In the genomic region with DNA sequence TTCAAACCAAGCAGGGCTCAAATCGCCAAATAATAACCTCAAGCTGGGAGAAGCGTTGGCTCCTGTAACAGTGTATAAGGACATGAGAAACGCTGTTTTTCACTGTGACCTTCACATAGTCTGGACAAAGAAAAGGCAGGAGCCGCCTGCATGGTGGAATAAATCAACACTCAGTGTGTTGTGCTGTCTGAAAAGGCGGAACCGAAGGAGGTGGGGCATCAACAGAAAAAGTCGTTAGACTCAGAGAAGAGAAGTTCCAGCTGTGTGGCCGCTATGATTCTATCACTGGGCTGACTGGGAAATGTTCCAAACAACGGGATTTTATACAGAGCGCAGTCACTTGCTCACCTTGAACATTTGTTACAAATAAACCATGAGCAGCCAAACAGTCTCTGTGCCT, we compare ENCODE assay signal across 8 mouse cellular contexts.
DNase-seq lines count a peak whose midpoint lies in the region; ATAC-seq and TF ChIP-seq lines count a peak whose summit lies in the region.

No protein-coding gene starts in this region.

- H3K36me3 ChIP-seq in lung, postnatal 0 days (ENCODE audit: insufficient read depth, low read length) = no peaks in the 10 kb centered on the region
- no peaks in the 10 kb centered on the region for H3K36me3 ChIP-seq in hindbrain, embryonic 13.5 days
- H3K36me3 ChIP-seq in heart, embryonic 11.5 days (ENCODE audit: control insufficient read depth, insufficient read depth, low read length) = no peaks in the 10 kb centered on the region

- no peak for TF ChIP-seq CTCF in lung, postnatal 0 days (IDR thresholded peaks at IDR 0.05)
- no peak for TF ChIP-seq CTCF in gastrocnemius, adult 2 months (IDR thresholded peaks at IDR 0.05)

- H3K4me1 ChIP-seq in lung, postnatal 0 days (ENCODE audit: insufficient read depth, low read depth, low read length) = no peaks in the 10 kb centered on the region
- peaks cover 5% of the 10 kb centered on the region; the same call in 1 of the 2 replicates for H3K4me1 ChIP-seq in hindbrain, embryonic 13.5 days (replicated peaks)
- no peaks in the 10 kb centered on the region for H3K4me1 ChIP-seq in heart, embryonic 11.5 days (ENCODE audit: control insufficient read depth, insufficient read depth, low read length)

- no peak for ATAC-seq in lung, postnatal 0 days
- ATAC-seq in hindbrain, embryonic 13.5 days (ENCODE audit: low FRiP score) = peak; percentile 78
- ATAC-seq in heart, embryonic 11.5 days (replicated peaks; ENCODE audit: insufficient number of reproducible peaks, low FRiP score, low TSS enrichment) = no peak

- H3K4me2 ChIP-seq in lung, postnatal 0 days (replicated peaks; ENCODE audit: low read depth, low read length) = peak overlapping the region; percentile 19; the same call in 1 of the 2 replicates
- peak overlapping the region; percentile 44 for H3K4me2 ChIP-seq in hindbrain, embryonic 13.5 days
- H3K4me2 ChIP-seq in heart, embryonic 11.5 days = no peak overlapping the region

- DNase-seq in lung, postnatal 0 days (ENCODE audit: low spot score) = no peak
- DNase-seq in lung, postnatal 4 days = no peak
- peak; percentile 1 for DNase-seq in lung, postnatal 36 days
- DNase-seq in testis, postnatal 10 days (ENCODE audit: low spot score) = peak; percentile 43
- DNase-seq in gastrocnemius, adult 2 months = no peak
- no peak for DNase-seq in spleen, postnatal 4 days (ENCODE audit: low spot score in 2 of 2)

- no peak for TF ChIP-seq EP300 in lung, postnatal 0 days (IDR thresholded peaks at IDR 0.05)

- H3K9ac ChIP-seq in lung, postnatal 0 days (replicated peaks; ENCODE audit: low read depth) = no peak overlapping the region
- H3K9ac ChIP-seq in hindbrain, embryonic 13.5 days = peak overlapping the region; percentile 30; the same call in 1 of the 2 replicates
- H3K9ac ChIP-seq in heart, embryonic 11.5 days (ENCODE audit: low read depth, low read length) = no peak overlapping the region

- WGBS in lung, postnatal 0 days = 51% methylated on average over 10 of the region's 10 CpGs
- WGBS in hindbrain, embryonic 13.5 days = 23% methylated on average over 10 of the region's 10 CpGs
- WGBS in heart, embryonic 11.5 days (ENCODE audit: insufficient replicate concordance) = 66% methylated on average over 10 of the region's 10 CpGs

- intact Hi-C loops in gastrocnemius, adult 2 months (cut with DNase I) = no loop called here

- H3K27me3 ChIP-seq in lung, postnatal 0 days (replicated peaks; ENCODE audit: insufficient read depth, low read length) = no peaks in the 10 kb centered on the region
- H3K27me3 ChIP-seq in hindbrain, embryonic 13.5 days = no peaks in the 10 kb centered on the region
- H3K27me3 ChIP-seq in heart, embryonic 11.5 days (ENCODE audit: control insufficient read depth, insufficient read depth, low read length) = no peaks in the 10 kb centered on the region

- no peak overlapping the region for H3K27ac ChIP-seq in lung, postnatal 0 days (ENCODE audit: low read length)
- no peak overlapping the region for H3K27ac ChIP-seq in hindbrain, embryonic 13.5 days
- no peak overlapping the region for H3K27ac ChIP-seq in gastrocnemius, adult 2 months
- no peak overlapping the region for H3K27ac ChIP-seq in heart, embryonic 11.5 days (ENCODE audit: low read depth, low read length)

- H3K9me3 ChIP-seq in lung, postnatal 0 days (ENCODE audit: low read length) = no peaks in the 10 kb centered on the region
- no peaks in the 10 kb centered on the region for H3K9me3 ChIP-seq in hindbrain, embryonic 13.5 days
- H3K9me3 ChIP-seq in heart, embryonic 11.5 days (replicated peaks; ENCODE audit: control insufficient read depth, low read length) = no peaks in the 10 kb centered on the region

- no peak overlapping the region for H3K4me3 ChIP-seq in lung, postnatal 0 days (ENCODE audit: low read depth, low read length)
- peak overlapping the region; percentile 12; the same call in 1 of the 2 replicates for H3K4me3 ChIP-seq in hindbrain, embryonic 13.5 days
- no peak overlapping the region for H3K4me3 ChIP-seq in gastrocnemius, adult 2 months
- H3K4me3 ChIP-seq in heart, embryonic 11.5 days (ENCODE audit: low read depth, low read length) = no peak overlapping the region

Comparison
In these comparisons a context has a peak if more than half of its experiments do, and no peak if none do; other contexts are left out.
1. DNase-seq: peak in lung, postnatal 36 days (single experiment) and testis, postnatal 10 days (single experiment); none in lung, postnatal 0 days (single experiment), lung, postnatal 4 days (0 of 2), gastrocnemius, adult 2 months (single experiment) and spleen, postnatal 4 days (0 of 2).